Mouse (Mus musculus): ENCODE data around the gene Tapbpl.
A peak's percentile ranks its signal among the peaks of the same experiment; 100 is the strongest.
"Not testable (repeated sequence)": the region's sequence is repeated elsewhere in the genome, so short reads cannot be mapped to it uniquely, and the experiment has no call there.

Gene Tapbpl

DNA sequence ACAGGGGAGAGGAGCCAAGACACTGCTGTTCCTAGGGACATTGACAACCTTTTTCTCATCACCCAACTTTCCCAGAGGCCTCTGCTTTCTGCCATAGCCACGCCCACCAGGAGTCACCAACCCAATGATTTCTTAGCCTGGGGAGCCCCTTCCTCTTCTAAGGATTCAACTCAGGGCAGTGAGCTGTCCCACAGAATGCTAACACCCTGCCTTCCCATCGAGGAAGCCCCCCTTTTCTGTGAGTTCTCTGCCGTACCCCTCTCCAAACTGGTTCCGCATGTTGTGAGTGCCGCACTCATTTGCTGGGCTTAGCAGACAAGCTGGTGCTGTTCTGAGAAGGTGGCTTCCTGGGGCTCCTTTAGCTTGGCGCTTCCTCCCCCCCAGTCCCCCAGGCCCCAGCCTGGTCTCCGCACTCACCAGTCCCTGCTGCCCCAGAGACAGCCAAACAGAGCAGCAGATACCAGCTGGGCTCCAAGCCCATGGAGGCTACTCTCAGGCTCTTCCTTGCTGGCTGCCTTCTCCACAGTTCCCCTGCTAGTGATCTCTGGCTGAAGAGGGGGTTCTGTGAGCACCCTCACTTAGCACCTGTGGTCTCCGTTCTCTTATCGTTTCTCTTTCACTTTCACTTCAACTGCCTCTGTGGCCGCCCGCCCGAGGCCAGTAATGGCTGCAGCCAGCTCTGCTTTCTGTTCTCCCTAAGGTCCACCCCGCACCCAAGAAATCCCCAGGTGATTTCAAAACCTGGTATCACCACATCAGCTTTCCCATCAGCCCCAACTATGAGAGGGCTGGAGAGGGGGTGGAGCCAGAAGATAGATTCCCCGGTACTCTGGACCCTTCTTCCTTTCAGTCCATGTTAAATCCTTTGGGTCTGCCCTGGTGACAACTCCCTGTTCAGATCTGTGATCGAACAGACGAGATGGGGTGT lies at the start of gene Tapbpl:
TSS of gene Tapbpl (minus strand) at position 744 of the 928 bp plus-strand sequence.
- DNase-seq (ENCODE audit: low spot score in 2 of 2) = peak in 1 of 2 experiments; percentile 45

DNA sequence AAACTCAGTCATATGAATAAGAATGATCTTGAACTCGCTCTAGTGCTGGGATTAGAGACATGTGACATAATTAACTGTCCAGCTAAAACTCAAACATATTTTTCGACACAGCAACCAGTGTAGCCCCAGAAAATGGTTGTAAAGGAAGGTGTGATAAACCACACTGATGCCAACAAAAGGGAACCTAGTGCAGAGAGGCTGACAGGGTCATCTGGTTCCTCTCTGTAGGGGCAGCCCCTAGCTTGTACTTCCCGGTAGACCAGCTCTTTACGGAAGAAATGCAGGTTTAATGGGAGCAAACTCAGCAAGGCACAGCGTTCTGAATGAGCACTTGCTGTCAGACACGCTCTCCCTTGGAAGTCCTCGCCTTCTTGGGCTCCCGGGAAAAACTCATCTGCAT lies 48.1 kb upstream of the Tapbpl start:
- DNase-seq (ENCODE audit: low spot score in 2 of 2) = no peak

DNA sequence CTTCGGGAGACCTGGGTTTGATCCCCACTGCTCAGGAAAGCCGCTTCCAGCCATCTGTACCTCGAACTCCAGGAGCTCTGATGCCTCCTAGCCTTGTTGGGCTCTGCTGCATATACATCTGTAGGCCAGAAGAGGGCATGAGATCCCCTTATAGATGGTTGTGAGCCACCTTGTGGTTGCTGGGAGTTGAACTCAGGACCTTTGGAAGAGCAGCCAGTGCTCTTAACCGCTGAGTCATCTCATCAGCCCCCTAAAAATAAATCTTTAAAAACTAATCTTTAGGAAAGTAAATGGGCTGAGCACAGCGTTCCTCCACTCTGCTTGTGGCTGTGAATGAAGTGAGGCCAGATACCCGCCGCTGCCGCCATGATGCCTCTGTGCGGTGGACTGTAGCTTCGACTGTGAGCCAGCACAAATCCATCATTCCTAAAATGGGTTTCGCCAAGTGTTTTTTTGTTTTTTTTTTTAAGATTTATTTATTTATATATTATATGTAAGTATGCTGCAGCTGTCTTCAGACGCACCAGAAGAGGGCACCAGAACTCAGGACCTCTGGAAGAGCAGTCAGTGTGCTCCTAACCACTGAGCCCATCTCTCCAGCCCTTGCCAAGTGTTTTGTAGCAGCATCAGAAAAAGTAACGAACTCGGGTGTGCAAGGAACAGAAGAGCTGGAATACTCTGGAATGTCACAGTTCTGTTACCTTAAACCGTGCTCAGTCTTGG lies 43.3 kb upstream of the Tapbpl start:
- peak in 1 of 2 experiments; percentile 28 for DNase-seq (ENCODE audit: low spot score in 2 of 2)

DNA sequence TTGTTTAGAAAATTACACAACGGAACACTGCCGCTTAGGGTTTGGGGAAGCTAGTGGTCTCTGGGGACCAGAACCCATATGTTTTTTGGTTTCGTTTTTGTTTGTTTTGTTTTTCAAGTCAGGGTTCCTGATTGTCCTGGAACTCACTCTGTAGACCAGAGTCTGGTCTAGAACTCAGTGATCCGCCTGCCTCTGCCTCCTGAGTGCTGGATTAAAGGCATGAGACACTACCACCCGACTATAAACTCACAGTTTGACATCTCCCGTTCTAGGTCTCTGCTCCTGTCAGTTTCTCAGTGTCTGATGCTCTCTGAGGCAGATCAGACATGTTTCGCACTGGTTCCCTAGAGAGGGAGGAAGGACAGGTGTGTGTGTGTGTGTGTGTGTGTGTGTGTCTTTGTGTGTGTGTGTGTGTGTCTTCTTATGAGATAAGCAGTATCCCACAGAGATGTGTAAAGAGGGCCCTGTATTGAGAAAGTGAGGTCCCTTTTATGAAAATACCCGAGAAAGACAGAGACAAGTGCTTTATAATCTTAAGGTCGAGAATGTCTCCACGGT lies 40.6 kb upstream of the Tapbpl start:
- DNase-seq (ENCODE audit: low spot score in 2 of 2) = no peak

DNA sequence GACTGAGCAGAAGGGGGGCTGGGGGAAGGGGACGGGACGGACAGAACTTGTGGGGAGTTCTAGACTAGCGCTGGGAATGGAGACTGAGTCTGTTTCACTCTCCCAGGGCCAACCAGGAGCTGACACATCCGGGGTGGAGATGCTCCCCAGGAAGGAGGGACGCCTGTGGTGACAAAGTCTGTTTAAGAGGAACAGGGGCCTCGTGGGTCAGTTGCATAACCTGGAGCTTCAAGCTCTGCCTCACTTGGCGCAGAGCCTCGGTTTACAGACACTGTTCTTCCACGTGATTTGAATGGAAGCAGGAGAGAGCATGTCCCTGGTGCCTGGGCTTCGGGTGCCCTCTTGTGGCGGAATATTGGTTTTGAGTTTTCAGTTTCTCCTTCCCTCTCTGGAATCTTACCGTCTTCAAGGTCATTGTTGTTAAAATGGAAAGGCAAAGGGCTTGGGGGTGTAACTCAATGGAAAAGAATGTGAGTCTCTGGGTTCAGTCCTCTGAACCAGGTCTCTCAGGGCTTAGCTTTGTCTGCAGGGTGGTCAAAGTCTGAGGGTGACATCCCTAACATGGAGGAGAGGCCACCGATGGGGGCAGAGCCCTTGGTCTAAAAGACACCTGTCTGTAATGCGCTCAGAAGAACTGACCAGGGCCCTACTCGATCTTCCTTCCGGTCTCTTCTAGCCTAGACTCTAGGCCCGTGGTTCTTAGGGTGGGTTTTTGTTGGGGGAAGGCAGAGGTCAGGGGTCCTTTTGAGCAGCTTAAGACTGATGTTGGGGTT lies 40.0 kb upstream of the Tapbpl start:
- peak; percentile 74 to 92 for DNase-seq (ENCODE audit: low spot score in 2 of 2)

DNA sequence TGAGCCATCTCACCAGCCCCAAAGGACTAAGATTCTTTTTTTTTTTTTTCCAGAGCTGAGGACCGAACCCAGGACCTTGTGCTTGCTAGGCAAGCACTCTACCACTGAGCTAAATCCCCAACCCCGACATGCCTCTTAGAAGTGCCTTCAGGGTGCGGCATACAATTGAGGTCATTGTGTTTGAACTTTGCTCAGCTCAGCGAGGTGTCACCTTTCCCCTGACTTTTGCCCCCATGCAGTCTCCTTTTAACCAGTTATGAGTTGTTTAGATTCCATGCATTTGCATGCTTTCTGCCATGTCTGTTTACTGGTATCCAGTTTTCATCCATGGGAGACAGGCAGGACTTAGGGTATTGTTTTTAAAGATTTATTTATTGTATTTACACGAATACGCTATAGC lies 37.1 kb upstream of the Tapbpl start:
- no peak for DNase-seq (ENCODE audit: low spot score in 2 of 2)

DNA sequence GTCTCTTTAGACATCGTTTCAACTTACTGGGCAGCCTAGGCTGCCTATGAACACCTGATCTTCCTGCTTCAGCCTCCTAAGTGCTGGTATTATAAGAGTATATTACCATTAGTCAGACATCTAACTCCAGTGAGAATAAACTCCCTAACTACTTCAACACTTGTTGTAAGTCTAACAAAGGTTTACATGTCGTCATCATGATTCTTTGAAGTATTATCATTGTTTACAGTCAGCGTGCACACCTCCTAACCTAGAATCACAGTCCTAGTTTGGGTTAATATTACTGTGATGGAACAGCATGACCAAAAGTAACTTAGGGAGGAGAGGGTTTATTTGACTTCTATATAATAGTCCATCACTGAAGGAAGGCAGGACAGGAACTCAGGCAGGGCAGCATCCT lies 35.8 kb upstream of the Tapbpl start:
- no peak for DNase-seq (ENCODE audit: low spot score in 2 of 2)

DNA sequence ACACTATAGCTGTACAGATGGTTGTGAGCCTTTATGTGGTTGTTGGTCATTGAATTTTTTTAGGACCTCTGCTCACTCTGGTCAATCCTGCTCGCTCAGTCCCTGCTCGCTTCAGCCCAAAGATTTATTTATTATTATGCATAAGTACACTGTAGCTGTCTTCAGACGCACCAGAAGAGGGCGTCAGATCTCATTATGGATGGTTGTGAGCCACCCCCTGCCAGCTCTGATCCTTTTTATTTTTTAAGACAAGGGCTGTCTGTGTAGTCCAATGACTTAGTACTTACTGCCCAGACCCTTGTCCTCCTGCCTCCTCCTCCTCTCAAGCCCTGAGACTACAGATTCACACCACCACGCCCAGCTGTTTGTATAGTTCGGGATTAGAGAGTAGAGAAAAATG lies 34.9 kb upstream of the Tapbpl start:
- not testable (repeated sequence) for DNase-seq (ENCODE audit: low spot score in 2 of 2)

DNA sequence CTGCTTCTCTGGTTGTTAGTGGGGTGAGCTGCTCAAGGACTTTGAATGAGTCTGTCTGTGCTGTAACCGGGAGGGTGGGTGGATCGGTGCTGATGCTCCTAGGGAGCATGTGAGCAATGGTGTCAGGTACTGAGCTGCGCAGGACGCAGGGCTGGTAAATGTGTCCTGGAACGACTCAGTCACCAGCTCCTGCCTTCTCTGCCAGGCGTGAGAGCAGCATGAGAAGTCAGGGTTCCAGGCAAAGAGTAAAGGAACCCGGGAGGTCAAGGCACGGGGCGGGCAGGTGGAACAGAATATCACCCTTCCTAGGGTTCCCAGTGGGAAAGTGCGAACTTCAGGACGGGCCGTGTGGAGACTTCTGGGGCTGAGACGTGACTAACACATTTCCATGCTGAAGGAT lies 34.4 kb upstream of the Tapbpl start:
- DNase-seq (ENCODE audit: low spot score in 2 of 2) = no peak

DNA sequence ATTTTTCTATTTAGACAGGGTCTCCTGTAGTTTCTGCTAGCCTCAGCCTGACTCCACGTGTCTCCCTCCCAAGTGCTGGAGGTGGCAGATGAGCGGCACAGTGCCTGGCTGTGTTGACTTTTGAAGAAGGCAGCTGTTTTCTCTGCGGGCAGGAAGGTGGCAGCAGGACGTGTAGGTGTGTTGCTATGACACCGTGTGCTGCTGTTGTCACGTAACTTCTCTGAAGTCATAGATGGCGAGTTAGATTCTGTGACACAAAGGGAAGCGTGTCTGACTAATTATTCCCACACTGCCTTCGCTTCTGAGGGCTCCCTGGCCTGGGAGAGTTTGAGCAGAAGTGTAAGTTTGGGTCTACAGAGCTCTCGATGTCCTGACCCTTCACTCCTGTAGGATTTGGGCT lies 33.6 kb upstream of the Tapbpl start:
- DNase-seq (ENCODE audit: low spot score in 2 of 2) = no peak

DNA sequence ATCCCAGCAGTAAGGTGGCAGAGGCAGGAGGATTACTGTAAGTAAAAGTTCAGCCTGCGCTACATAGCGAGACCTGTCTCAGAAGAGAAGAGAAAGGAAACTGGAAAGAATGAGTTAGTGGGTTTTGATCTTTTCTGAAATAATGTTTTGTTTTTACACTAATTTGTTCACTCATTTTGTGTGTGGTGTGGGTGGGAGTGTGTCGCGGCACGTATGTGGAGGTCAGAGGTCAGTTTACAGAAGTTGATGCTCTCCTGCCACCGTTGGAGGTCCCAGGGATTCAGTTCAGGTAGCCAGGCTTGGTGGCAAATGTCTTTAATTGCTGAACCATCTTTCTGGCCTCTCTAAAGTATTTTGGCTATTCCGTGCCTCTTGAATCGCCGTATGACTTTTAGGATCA lies 32.6 kb upstream of the Tapbpl start:
- DNase-seq (ENCODE audit: low spot score in 2 of 2) = no peak

DNA sequence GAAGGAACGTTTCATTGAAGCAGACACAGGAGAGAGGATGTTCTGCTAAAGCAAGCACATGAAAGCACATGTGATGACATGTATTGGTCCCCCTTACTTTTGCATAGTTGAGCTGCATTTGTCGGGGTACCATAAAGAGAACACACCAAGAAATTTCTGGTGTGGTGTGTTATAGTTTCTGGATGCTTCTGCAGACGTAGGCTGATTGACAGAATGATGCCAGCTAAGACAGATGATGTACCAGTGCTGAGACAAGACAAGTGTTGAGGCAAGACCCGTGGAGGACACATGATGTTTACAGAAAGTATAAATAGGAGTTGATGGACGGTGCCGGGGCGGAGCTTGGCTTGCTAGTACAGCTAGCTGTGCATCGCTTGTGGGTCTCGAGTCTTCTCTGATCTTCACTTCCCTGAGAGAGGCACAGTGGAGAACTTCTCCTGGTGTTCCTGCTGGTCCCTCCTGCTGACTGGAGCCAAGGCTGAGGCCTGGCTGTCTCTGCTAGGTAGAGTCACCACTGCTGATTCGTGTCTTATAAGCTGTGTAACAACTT lies 28.4 kb upstream of the Tapbpl start:
- no peak for DNase-seq (ENCODE audit: low spot score in 2 of 2)

DNA sequence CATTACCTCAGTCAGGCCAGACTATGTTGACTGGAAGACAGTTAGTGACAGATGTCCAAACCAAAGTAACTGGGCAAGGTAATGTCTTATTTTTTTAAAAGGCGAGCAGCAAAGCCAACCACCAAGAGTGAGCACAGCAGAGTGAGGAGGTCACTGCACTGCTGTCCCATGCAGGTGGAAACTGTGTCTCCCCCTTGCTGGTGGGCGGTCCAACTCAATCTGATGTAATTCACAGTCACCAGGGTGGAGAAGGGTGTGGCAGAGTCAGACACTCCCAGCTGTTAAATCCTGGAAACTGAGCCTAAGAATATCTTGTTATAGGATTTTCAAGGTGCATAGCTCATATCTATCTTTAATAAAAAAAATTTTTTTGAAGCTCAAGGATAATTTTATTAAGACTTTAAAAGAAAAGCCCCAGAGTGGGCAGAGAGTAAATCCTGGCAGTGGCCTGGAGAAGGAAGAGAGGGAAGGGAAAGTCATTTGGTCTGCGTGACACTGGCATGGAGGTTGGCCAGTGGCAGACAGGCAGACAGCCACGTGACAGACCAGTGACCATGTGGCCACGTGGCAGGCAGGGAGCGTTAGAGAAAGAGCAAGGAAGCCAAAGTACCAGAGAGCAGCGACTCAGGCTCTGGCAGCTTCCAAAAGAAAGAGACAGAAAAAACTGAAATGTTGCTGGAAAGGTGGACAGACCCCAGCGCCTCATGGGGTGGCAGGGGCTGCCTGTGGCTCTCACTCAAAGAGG lies 24.7 kb upstream of the Tapbpl start:
- peak in 1 of 2 experiments; percentile 11 for DNase-seq (ENCODE audit: low spot score in 2 of 2)

DNA sequence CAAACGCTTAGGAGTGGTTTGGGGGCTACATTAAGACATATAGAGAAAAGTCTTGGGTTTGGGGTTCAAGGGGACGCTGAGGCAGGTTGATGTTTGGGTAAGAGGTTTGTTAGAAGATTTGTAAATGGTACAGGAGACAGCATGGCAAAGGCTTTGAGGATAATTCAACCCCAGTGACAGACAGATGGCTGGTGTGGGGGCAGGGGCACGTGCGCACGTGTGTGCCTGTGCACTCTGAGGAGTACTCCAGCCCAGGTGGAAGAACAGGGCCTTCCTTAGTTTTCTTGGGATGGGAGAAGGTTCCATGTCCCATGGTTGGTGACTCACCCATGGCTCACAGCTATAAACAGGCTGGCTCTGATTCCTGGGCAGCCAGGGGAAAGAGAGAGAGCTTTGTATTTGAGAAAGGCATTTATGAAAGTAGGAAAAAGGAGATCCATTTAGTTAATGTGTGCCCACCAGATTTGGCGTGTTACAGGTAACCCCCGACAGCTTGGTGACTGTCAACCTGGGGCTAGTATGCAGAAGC lies 23.9 kb upstream of the Tapbpl start:
- no peak for DNase-seq (ENCODE audit: low spot score in 2 of 2)

DNA sequence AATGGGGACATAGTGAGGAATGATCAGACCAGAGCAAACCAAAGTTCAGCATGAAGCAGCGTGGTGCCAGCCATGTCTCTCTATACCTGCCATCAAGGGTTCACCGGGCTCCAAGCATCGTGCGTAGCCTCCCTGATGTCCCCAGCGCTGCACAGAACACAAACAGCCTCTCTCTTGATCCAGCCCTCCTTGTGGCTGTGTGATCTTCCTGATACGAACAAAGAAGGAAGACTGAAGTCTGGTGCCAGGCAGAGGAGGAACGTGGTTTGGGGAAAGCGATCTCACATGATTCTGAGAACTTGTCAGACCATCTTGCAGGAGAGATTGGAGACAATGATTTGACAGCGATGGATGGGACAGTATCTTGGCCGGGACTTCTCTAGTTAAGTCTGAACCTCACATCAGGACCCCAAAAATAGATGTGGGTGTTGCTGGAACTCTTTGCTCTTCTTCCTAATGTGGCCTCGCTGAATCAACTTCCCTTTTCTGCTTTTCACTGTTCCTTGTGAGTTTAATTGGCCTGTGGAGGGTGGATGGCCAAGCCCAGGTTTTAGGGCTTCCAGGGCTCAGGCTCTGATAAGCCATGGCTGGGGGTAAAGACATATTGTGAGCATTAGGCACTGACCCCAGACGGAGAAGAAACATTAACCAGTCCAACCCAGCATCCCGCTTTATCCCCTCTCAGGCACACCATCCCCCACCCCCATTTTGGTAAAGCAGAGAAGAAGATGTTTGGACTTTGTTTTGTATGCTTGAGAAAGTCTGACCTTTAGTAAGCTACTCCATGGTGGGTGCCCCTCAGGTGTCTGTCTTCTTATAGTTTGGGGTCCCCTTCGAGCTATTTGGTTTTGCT lies 22.4 kb upstream of the Tapbpl start:
- DNase-seq (ENCODE audit: low spot score in 2 of 2) = no peak

DNA sequence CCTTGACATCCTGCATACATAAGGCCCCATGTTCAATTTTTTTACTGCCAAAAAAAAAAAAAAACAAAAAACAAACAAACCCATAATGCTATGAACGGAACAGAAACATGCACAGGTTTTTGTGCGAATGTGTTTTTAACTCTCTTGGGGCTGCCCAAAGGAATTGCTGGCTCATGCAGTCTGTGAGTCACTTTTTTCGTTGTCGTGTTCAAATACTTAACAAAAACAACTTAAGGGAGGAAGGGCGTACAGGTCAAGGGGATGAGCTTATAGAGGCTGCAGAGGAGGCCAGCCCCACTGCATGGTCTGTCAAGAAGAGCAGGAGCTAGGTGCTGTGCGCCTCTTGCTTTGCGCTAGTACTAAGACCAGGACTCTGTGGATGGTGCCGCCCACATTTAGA lies 21.1 kb upstream of the Tapbpl start:
- DNase-seq (ENCODE audit: low spot score in 2 of 2) = no peak

DNA sequence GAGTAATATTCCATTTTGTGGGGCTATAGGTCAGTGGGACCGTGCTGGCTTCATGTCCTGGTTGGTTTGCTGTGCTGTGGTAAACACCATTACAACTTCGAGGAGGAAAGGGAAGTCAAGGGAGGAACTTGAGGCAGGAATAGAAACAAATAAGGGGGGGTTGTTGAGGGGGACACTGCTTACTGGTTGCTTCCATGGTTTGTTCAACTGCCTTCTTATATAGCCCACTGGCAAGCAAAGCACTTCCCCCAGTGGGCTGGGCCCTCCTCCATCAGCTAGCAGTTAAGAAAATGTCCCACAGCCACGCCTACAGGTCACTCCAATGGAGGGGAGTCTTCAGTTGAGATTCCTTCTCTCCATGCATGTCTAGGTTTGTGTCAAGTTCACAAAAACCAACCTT lies 20.6 kb upstream of the Tapbpl start:
- DNase-seq (ENCODE audit: low spot score in 2 of 2) = no peak

DNA sequence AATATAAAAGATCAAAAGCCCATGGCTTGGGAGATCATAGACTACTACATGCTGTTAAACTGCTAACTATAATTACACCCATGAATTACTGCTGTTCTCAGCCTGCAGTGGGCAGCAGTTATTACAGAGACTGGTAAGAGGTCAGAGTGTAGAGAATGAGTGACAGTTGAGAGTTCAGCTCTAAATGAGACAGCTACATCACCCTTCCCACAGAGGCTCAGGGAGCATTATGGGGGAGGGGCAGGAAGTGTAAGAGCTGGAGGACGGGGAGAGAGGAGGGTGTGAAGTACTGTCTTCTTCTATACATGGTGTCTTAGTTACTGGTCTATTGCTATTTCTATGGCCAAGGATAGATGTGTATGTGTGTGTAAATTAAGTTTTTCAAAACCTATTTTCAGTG lies 12.9 kb upstream of the Tapbpl start:
- no peak for DNase-seq (ENCODE audit: low spot score in 2 of 2)

DNA sequence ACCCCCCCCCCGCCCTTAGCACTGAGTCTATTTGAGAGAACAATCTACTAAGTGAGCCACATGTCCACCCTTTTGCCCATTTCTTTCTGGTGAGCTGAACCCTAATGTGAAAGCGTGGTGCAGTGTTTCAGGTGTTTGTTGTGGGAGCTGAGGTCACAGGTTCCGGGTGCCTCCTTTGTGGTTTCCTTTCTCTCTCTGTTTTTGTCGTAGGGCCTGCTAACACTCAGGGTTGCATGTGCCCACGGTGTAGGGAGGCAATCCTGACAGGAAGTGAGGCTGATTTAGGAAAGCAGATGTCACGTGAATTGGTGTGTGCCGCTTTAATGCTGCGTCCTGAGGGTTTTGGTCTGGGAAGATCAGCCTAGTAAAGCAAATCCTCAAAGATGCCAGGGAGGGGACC lies 9.9 kb upstream of the Tapbpl start:
- no peak for DNase-seq (ENCODE audit: low spot score in 2 of 2)

DNA sequence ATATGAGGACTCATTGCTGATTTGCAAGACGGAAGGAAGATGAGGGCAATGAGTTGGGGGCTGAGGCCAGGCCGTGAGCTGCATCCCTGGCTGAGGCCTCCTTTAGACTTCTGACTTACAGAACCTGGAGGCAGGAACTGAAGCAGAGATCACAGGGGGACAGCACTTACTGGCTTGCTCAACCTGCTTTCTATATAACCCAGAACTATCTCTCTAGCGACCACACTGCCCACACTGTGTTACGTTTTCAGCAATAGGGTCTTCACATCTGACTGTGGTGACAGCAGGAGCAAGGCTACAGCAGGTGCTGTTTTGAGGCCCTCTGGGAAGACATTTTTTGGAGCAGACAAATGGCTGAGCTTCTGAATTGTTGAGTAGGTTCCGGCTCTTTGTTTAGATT lies 9.0 kb upstream of the Tapbpl start:
- no peak for DNase-seq (ENCODE audit: low spot score in 2 of 2)

Measured in cerebellum, postnatal 4 days (tissue).